Mouse (Mus musculus) cortical plate, adult 2 months (tissue): ENCODE measurements at regions not wholly inside any gene's neighbourhood (a gene's known extent, or its start where the extent isn't known, plus 50 kb on each side); places are given as distances from the start of the nearest gene placed in this dataset.

Experiments used
- CTCF ChIP-seq: fragments of 200-500 bp; IDR thresholded peaks from 2 replicates; pipeline ENCODE4 v1.5.1; 2011; ENCODE audit warnings: mild to moderate bottlenecking, control low read depth, low read length; ENCODE audit not compliant: insufficient read depth; ENCODE audit errors: extremely low read depth
- POLR2A ChIP-seq: fragments of 200-500 bp; IDR thresholded peaks from 2 replicates; pipeline ENCODE4 v1.6.1; 2011; ENCODE audit warnings: mild to moderate bottlenecking, low read length, control low read depth; ENCODE audit not compliant: insufficient read depth; ENCODE audit errors: extremely low read depth

DNA sequence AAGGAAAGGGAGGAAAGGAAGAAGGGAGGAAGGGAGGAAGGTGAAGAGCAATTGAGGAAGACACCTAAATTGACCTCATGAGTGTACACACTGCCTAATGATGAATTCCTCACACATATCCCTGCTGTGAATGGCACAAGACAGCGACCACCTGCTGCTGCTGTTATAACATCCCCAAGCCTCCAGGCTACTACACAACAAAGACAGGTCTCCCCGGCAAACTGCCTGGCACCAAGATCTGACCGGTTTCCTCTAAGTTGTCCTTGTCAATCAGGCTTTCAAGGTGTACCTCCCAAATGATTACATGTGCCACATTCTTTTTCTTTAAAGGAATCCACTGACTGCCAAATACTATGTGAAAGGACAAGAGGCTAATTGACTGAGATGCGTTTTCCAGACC lies 198.7 kb downstream of the Rybp start:
- TF ChIP-seq CTCF: no peak
- no peak for TF ChIP-seq POLR2A
